In genomic region chr10:107172003-107172689, GRCm38 (mm10) we compare ENCODE assay signal across 12 mouse cellular contexts. TPM values are rescaled to one million over a fixed set of nuclear protein-coding genes. Genes with fewer than 3 reads are reported as not detected.
"Had no signal": no experiment of that assay in that cellular context is flagged by ENCODE, and none has a peak within 500 bp of the region (broad histone marks: within the 10 kb centered on the region; RNA-seq: fewer than 3 reads in every experiment).

No protein-coding gene starts in this region.

- H3K27me3 ChIP-seq: limb, embryonic 15.5 days; liver, embryonic 12.5 days; midbrain, embryonic 12.5 days had no signal

- ATAC-seq: liver, embryonic 12.5 days had no signal

- H3K4me2 ChIP-seq: limb, embryonic 15.5 days; liver, embryonic 12.5 days; lung, embryonic 14.5 days; midbrain, embryonic 12.5 days had no signal

- H3K27ac ChIP-seq: limb, embryonic 15.5 days; liver, embryonic 12.5 days; midbrain, embryonic 12.5 days had no signal

- H3K9me3 ChIP-seq: limb, embryonic 15.5 days; liver, embryonic 12.5 days; midbrain, embryonic 12.5 days had no signal

- H3K4me1 ChIP-seq: limb, embryonic 15.5 days; liver, embryonic 12.5 days; midbrain, embryonic 12.5 days had no signal

- H3K36me3 ChIP-seq: limb, embryonic 15.5 days; liver, embryonic 12.5 days; midbrain, embryonic 12.5 days had no signal

- H3K9ac ChIP-seq: limb, embryonic 15.5 days; liver, embryonic 12.5 days; lung, embryonic 14.5 days; midbrain, embryonic 12.5 days had no signal

- H3K4me3 ChIP-seq: limb, embryonic 15.5 days; liver, embryonic 12.5 days; midbrain, embryonic 12.5 days had no signal

- DNase-seq: kidney, adult 18-20 months; kidney, postnatal 25 days; layer of hippocampus, adult 9-11 months; layer of hippocampus, postnatal 36 days; lung, embryonic 14.5 days; lung, postnatal 14 days; right cerebral cortex, postnatal 14 days; thymus, postnatal 36 days had no signal

RNA-seq across cellular contexts. Expression of gene Acss3, which starts 48.7 kb away (rescaled TPM):
- total RNA-seq: megakaryocyte-erythroid progenitor cell, adult 5-6 weeks had no signal
